Mouse (Mus musculus): ENCODE results near the gene Atp8b3.
A peak's percentile ranks its signal among the peaks of the same experiment; 100 is the strongest.

Atp8b3 gene

GRCm38 (mm10) chr10:80523299-80523698 lies 15.6 kb downstream of the Atp8b3 start:
- TF ChIP-seq NANOG (IDR thresholded peaks at IDR 0.05; ENCODE audit: borderline replicate concordance, low read length) (no peak), CTCF (conservative IDR thresholded peaks at IDR 0.05; ENCODE audit: low read length) (peak; percentile 75), POU5F1 (IDR thresholded peaks at IDR 0.05; ENCODE audit: borderline replicate concordance, low read length) (no peak)
- H3K36me3 ChIP-seq (ENCODE audit: insufficient read depth, low read length): peaks cover 32% of the 10 kb centered on the region
- peaks cover 16% of the 10 kb centered on the region for H3K27me3 ChIP-seq (ENCODE audit: insufficient read depth, low read length)
- H3K4me3 ChIP-seq (replicated peaks; ENCODE audit: low read length): no peak overlapping the region
- no peaks in the 10 kb centered on the region for H3K9me3 ChIP-seq (ENCODE audit: low read length)
- H3K4me1 ChIP-seq (replicated peaks; ENCODE audit: low read depth, low read length): peaks cover 47% of the 10 kb centered on the region

GRCm38 (mm10) chr10:80519287-80519686 lies 19.6 kb downstream of the Atp8b3 start:
- peaks cover 18% of the 10 kb centered on the region for H3K4me1 ChIP-seq (replicated peaks; ENCODE audit: low read depth, low read length)
- H3K36me3 ChIP-seq (ENCODE audit: insufficient read depth, low read length): peaks cover 25% of the 10 kb centered on the region
- H3K4me3 ChIP-seq (replicated peaks; ENCODE audit: low read length): no peak overlapping the region
- peaks cover 27% of the 10 kb centered on the region for H3K27me3 ChIP-seq (ENCODE audit: insufficient read depth, low read length)
- H3K9me3 ChIP-seq (ENCODE audit: low read length): no peaks in the 10 kb centered on the region
- TF ChIP-seq CTCF (conservative IDR thresholded peaks at IDR 0.05; ENCODE audit: low read length) (peak; percentile 88), NANOG (IDR thresholded peaks at IDR 0.05; ENCODE audit: borderline replicate concordance, low read length) (no peak)

- TF ChIP-seq POU5F1 (IDR thresholded peaks at IDR 0.05; ENCODE audit: borderline replicate concordance, low read length) (no peak), NANOG (IDR thresholded peaks at IDR 0.05; ENCODE audit: borderline replicate concordance, low read length) (no peak), CTCF (conservative IDR thresholded peaks at IDR 0.05; ENCODE audit: low read length) (no peak)
- peaks cover 38% of the 10 kb centered on the region for H3K4me1 ChIP-seq (replicated peaks; ENCODE audit: low read depth, low read length)
- H3K9me3 ChIP-seq (ENCODE audit: low read length): no peaks in the 10 kb centered on the region
- peak overlapping the region; percentile 45; the same call in 1 of the 2 replicates for H3K4me3 ChIP-seq (replicated peaks; ENCODE audit: low read length)
- H3K27me3 ChIP-seq (ENCODE audit: insufficient read depth, low read length): peaks cover 71% of the 10 kb centered on the region
- no peaks in the 10 kb centered on the region for H3K36me3 ChIP-seq (ENCODE audit: insufficient read depth, low read length)
These were observed 25.2 kb downstream of the Atp8b3 start for GRCm38 (mm10) chr10:80513739-80514138.

- H3K9me3 ChIP-seq (ENCODE audit: low read length): no peaks in the 10 kb centered on the region
- H3K4me3 ChIP-seq (replicated peaks; ENCODE audit: low read length): no peak overlapping the region
- peaks cover 55% of the 10 kb centered on the region for H3K4me1 ChIP-seq (replicated peaks; ENCODE audit: low read depth, low read length)
- no peaks in the 10 kb centered on the region for H3K36me3 ChIP-seq (ENCODE audit: insufficient read depth, low read length)
- TF ChIP-seq POU5F1 (IDR thresholded peaks at IDR 0.05; ENCODE audit: borderline replicate concordance, low read length) (no peak), CTCF (conservative IDR thresholded peaks at IDR 0.05; ENCODE audit: low read length) (no peak), NANOG (IDR thresholded peaks at IDR 0.05; ENCODE audit: borderline replicate concordance, low read length) (no peak)
- H3K27me3 ChIP-seq (ENCODE audit: insufficient read depth, low read length): peaks cover 76% of the 10 kb centered on the region
These were observed 28.7 kb downstream of the Atp8b3 start for GRCm38 (mm10) chr10:80510273-80510660.

- H3K27me3 ChIP-seq (ENCODE audit: insufficient read depth, low read length): peaks cover 74% of the 10 kb centered on the region
- no peak overlapping the region for H3K4me3 ChIP-seq (replicated peaks; ENCODE audit: low read length)
- TF ChIP-seq POU5F1 (IDR thresholded peaks at IDR 0.05; ENCODE audit: borderline replicate concordance, low read length) (no peak), CTCF (conservative IDR thresholded peaks at IDR 0.05; ENCODE audit: low read length) (peak; percentile 92), NANOG (IDR thresholded peaks at IDR 0.05; ENCODE audit: borderline replicate concordance, low read length) (no peak)
- peaks cover 57% of the 10 kb centered on the region for H3K4me1 ChIP-seq (replicated peaks; ENCODE audit: low read depth, low read length)
- H3K36me3 ChIP-seq (ENCODE audit: insufficient read depth, low read length): no peaks in the 10 kb centered on the region
- no peaks in the 10 kb centered on the region for H3K9me3 ChIP-seq (ENCODE audit: low read length)
These were observed 29.3 kb downstream of the Atp8b3 start for GRCm38 (mm10) chr10:80509412-80510272.

GRCm38 (mm10) chr10:80506222-80506621 lies 32.7 kb downstream of the Atp8b3 start:
- H3K27me3 ChIP-seq (ENCODE audit: insufficient read depth, low read length): peaks cover 73% of the 10 kb centered on the region
- H3K9me3 ChIP-seq (ENCODE audit: low read length): no peaks in the 10 kb centered on the region
- peaks cover 67% of the 10 kb centered on the region for H3K4me1 ChIP-seq (replicated peaks; ENCODE audit: low read depth, low read length)
- peak; percentile 60 for TF ChIP-seq CTCF (conservative IDR thresholded peaks at IDR 0.05; ENCODE audit: low read length)
- no peak for TF ChIP-seq NANOG (IDR thresholded peaks at IDR 0.05; ENCODE audit: borderline replicate concordance, low read length)
- TF ChIP-seq POU5F1 (IDR thresholded peaks at IDR 0.05; ENCODE audit: borderline replicate concordance, low read length): no peak
- H3K4me3 ChIP-seq (replicated peaks; ENCODE audit: low read length): no peak overlapping the region
- no peaks in the 10 kb centered on the region for H3K36me3 ChIP-seq (ENCODE audit: insufficient read depth, low read length)

- Histone ChIP-seq H3K9me3 (ENCODE audit: low read length) (no peaks in the 10 kb centered on the region), H3K4me3 (replicated peaks; ENCODE audit: low read length) (peak overlapping the region; percentile 63), H3K36me3 (ENCODE audit: insufficient read depth, low read length) (no peaks in the 10 kb centered on the region), H3K4me1 (replicated peaks; ENCODE audit: low read depth, low read length) (peaks cover 68% of the 10 kb centered on the region), H3K27me3 (ENCODE audit: insufficient read depth, low read length) (peaks cover 75% of the 10 kb centered on the region)
- no peak for TF ChIP-seq NANOG (IDR thresholded peaks at IDR 0.05; ENCODE audit: borderline replicate concordance, low read length)
These were observed 34.2 kb downstream of the Atp8b3 start for GRCm38 (mm10) chr10:80504724-80505123.

- peaks cover 65% of the 10 kb centered on the region for H3K4me1 ChIP-seq (replicated peaks; ENCODE audit: low read depth, low read length)
- TF ChIP-seq NANOG (IDR thresholded peaks at IDR 0.05; ENCODE audit: borderline replicate concordance, low read length) (no peak), POU5F1 (IDR thresholded peaks at IDR 0.05; ENCODE audit: borderline replicate concordance, low read length) (no peak), CTCF (conservative IDR thresholded peaks at IDR 0.05; ENCODE audit: low read length) (no peak)
- H3K36me3 ChIP-seq (ENCODE audit: insufficient read depth, low read length): no peaks in the 10 kb centered on the region
These were observed 35.2 kb downstream of the Atp8b3 start for GRCm38 (mm10) chr10:80503599-80504220.

More at GRCm38 (mm10) chr10:80503599-80504220, 35.2 kb downstream of the Atp8b3 start:
- Histone ChIP-seq H3K27me3 (ENCODE audit: insufficient read depth, low read length) (peaks cover 80% of the 10 kb centered on the region), H3K9me3 (ENCODE audit: low read length) (no peaks in the 10 kb centered on the region), H3K4me3 (replicated peaks; ENCODE audit: low read length) (peak overlapping the region; percentile 29)

Data from E14TG2a.4 (cell line).